Mouse (Mus musculus): ENCODE data around the gene Klhl5.

DNA sequence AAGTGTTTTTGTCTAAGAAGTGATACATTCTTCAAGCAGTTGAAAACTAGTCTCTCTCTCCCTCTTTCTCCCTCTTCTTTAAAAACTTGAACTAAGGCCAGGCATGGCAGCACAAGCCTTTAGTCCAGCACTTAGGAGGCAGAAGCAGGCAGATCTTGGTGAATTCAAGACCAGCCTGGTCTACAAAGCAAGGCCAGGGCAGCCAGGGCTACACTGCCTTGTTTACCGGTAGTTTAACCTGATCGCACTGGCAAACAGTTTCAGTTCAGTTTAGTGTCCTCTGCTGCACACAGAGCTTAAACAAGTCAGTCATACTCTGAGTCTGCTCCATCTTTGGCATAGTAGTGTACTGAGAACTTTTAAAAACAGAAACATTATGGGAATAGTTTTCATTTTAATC, 9.4 kb downstream of the Klhl5 start:
- TF ChIP-seq CTCF (IDR thresholded peaks at IDR 0.05) (no peak), EP300 (IDR thresholded peaks at IDR 0.05) (no peak)
